Mouse (Mus musculus): ENCODE data around the gene Tec. TPM values are rescaled to one million over a fixed set of nuclear protein-coding genes. Genes with fewer than 3 reads are reported as not detected.

The Tec gene
- polyA plus RNA-seq, 1 experiment = not detected

GRCm38 (mm10) chr5:72735763-72736162 lies 132.5 kb downstream of the Tec start:
- no peaks in the 10 kb centered on the region for H3K4me1 ChIP-seq (ENCODE audit: control insufficient read depth, insufficient read depth, low read length)
- no peak overlapping the region for H3K27ac ChIP-seq (ENCODE audit: insufficient read depth, low read depth, low read length)
- H3K4me3 ChIP-seq (ENCODE audit: insufficient read depth, low read depth, low read length) = no peak overlapping the region
- WGBS = 28% methylated on average over 7 of the region's 7 CpGs
- no peak for TF ChIP-seq POLR2A (IDR thresholded peaks at IDR 0.05; ENCODE audit: insufficient read depth, low read depth, low read length)
- TF ChIP-seq CTCF (IDR thresholded peaks at IDR 0.05; ENCODE audit: insufficient read depth, low read depth, low read length) = no peak

GRCm38 (mm10) chr5:72732885-72733284 lies 135.4 kb downstream of the Tec start:
- TF ChIP-seq CTCF (IDR thresholded peaks at IDR 0.05; ENCODE audit: insufficient read depth, low read depth, low read length) = no peak
- no peak for TF ChIP-seq POLR2A (IDR thresholded peaks at IDR 0.05; ENCODE audit: insufficient read depth, low read depth, low read length)
- Histone ChIP-seq H3K4me3 (ENCODE audit: insufficient read depth, low read depth, low read length) (no peak overlapping the region), H3K4me1 (ENCODE audit: control insufficient read depth, insufficient read depth, low read length) (no peaks in the 10 kb centered on the region), H3K27ac (ENCODE audit: insufficient read depth, low read depth, low read length) (no peak overlapping the region)
- 93% methylated on average over 1 of the region's 1 CpGs for WGBS

DNA sequence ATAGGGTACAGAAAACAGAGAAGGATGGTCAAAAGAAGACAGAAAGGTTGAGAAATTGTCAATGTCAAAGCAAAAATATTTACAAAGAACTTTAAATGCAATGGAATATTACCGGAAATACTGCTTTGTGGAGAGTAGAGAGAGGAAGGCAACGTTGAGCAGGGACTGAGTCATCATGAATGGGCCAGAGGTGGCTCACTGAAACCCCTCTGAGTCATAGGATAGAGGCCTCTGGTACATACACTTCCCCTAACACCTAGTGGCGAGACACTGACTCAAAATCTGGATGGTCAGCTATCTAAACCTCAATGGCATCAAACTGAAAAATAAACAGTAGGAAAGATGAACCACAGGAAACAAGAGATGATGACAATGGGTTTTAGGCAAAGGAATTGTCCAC lies 142.9 kb downstream of the Tec start:
- TF ChIP-seq CTCF (IDR thresholded peaks at IDR 0.05; ENCODE audit: insufficient read depth, low read depth, low read length) (no peak), POLR2A (IDR thresholded peaks at IDR 0.05; ENCODE audit: insufficient read depth, low read depth, low read length) (no peak)
- WGBS = 76% methylated on average over 3 of the region's 3 CpGs
- Histone ChIP-seq H3K4me1 (ENCODE audit: control insufficient read depth, insufficient read depth, low read length) (no peaks in the 10 kb centered on the region), H3K27ac (ENCODE audit: insufficient read depth, low read depth, low read length) (no peak overlapping the region), H3K4me3 (ENCODE audit: insufficient read depth, low read depth, low read length) (no peak overlapping the region)

- no peak overlapping the region for H3K27ac ChIP-seq (ENCODE audit: insufficient read depth, low read depth, low read length)
- TF ChIP-seq POLR2A (IDR thresholded peaks at IDR 0.05; ENCODE audit: insufficient read depth, low read depth, low read length) (no peak), CTCF (IDR thresholded peaks at IDR 0.05; ENCODE audit: insufficient read depth, low read depth, low read length) (no peak)
- H3K4me1 ChIP-seq (ENCODE audit: control insufficient read depth, insufficient read depth, low read length) = no peaks in the 10 kb centered on the region
- WGBS = 78% methylated on average over 2 of the region's 2 CpGs
- H3K4me3 ChIP-seq (ENCODE audit: insufficient read depth, low read depth, low read length) = no peak overlapping the region
Measured at GRCm38 (mm10) chr5:72723429-72723828, 144.9 kb downstream of the Tec start.

- no peak for TF ChIP-seq POLR2A (IDR thresholded peaks at IDR 0.05; ENCODE audit: insufficient read depth, low read depth, low read length)
- no peak for TF ChIP-seq CTCF (IDR thresholded peaks at IDR 0.05; ENCODE audit: insufficient read depth, low read depth, low read length)
- Histone ChIP-seq H3K4me3 (ENCODE audit: insufficient read depth, low read depth, low read length) (no peak overlapping the region), H3K4me1 (ENCODE audit: control insufficient read depth, insufficient read depth, low read length) (no peaks in the 10 kb centered on the region), H3K27ac (ENCODE audit: insufficient read depth, low read depth, low read length) (no peak overlapping the region)
- WGBS = 62% methylated on average over 7 of the region's 7 CpGs
Measured at GRCm38 (mm10) chr5:72720587-72720986, 147.7 kb downstream of the Tec start.

GRCm38 (mm10) chr5:72710572-72711278 lies 157.6 kb downstream of the Tec start:
- H3K4me1 ChIP-seq (ENCODE audit: control insufficient read depth, insufficient read depth, low read length) = peaks cover 3% of the 10 kb centered on the region; the same call in 1 of the 2 replicates
- TF ChIP-seq POLR2A (IDR thresholded peaks at IDR 0.05; ENCODE audit: insufficient read depth, low read depth, low read length) (no peak), CTCF (IDR thresholded peaks at IDR 0.05; ENCODE audit: insufficient read depth, low read depth, low read length) (no peak)
- no peak overlapping the region for H3K4me3 ChIP-seq (ENCODE audit: insufficient read depth, low read depth, low read length)
- no peak overlapping the region for H3K27ac ChIP-seq (ENCODE audit: insufficient read depth, low read depth, low read length)
- 28% methylated on average over 4 of the region's 4 CpGs for WGBS

GRCm38 (mm10) chr5:72709976-72710375 lies 158.3 kb downstream of the Tec start:
- no peak for TF ChIP-seq CTCF (IDR thresholded peaks at IDR 0.05; ENCODE audit: insufficient read depth, low read depth, low read length)
- no peak for TF ChIP-seq POLR2A (IDR thresholded peaks at IDR 0.05; ENCODE audit: insufficient read depth, low read depth, low read length)
- Histone ChIP-seq H3K27ac (ENCODE audit: insufficient read depth, low read depth, low read length) (no peak overlapping the region), H3K4me3 (ENCODE audit: insufficient read depth, low read depth, low read length) (no peak overlapping the region), H3K4me1 (ENCODE audit: control insufficient read depth, insufficient read depth, low read length) (peaks cover 3% of the 10 kb centered on the region; the same call in 1 of the 2 replicates)
- WGBS = 96% methylated on average over 9 of the region's 9 CpGs

GRCm38 (mm10) chr5:72709451-72709850 lies 158.8 kb downstream of the Tec start:
- TF ChIP-seq CTCF (IDR thresholded peaks at IDR 0.05; ENCODE audit: insufficient read depth, low read depth, low read length) = no peak
- TF ChIP-seq POLR2A (IDR thresholded peaks at IDR 0.05; ENCODE audit: insufficient read depth, low read depth, low read length) = no peak
- Histone ChIP-seq H3K4me1 (ENCODE audit: control insufficient read depth, insufficient read depth, low read length) (peaks cover 3% of the 10 kb centered on the region; the same call in 1 of the 2 replicates), H3K27ac (ENCODE audit: insufficient read depth, low read depth, low read length) (no peak overlapping the region), H3K4me3 (ENCODE audit: insufficient read depth, low read depth, low read length) (no peak overlapping the region)
- 85% methylated on average over 13 of the region's 13 CpGs for WGBS

GRCm38 (mm10) chr5:72706722-72707121 lies 161.6 kb downstream of the Tec start:
- 53% methylated on average over 10 of the region's 10 CpGs for WGBS
- no peak overlapping the region for H3K4me3 ChIP-seq (ENCODE audit: insufficient read depth, low read depth, low read length)
- no peak for TF ChIP-seq POLR2A (IDR thresholded peaks at IDR 0.05; ENCODE audit: insufficient read depth, low read depth, low read length)
- TF ChIP-seq CTCF (IDR thresholded peaks at IDR 0.05; ENCODE audit: insufficient read depth, low read depth, low read length) = no peak
- peaks cover 3% of the 10 kb centered on the region; the same call in 1 of the 2 replicates for H3K4me1 ChIP-seq (ENCODE audit: control insufficient read depth, insufficient read depth, low read length)
- no peak overlapping the region for H3K27ac ChIP-seq (ENCODE audit: insufficient read depth, low read depth, low read length)

Measured in olfactory bulb, adult 2 months (tissue).